Mouse (Mus musculus): Measurements from ENCODE around the gene Matn4. TPM values are rescaled to one million over a fixed set of nuclear protein-coding genes. Genes with fewer than 3 reads are reported as not detected.
A peak's percentile ranks its signal among the peaks of the same experiment; 100 is the strongest.
"Not testable (repeated sequence)": the region's sequence is repeated elsewhere in the genome, so short reads cannot be mapped to it uniquely, and the experiment has no call there.

Gene Matn4
- total RNA-seq, 2 experiments from 2014 or later, result 0.76 to 1.7 TPM

- no peak for DNase-seq (ENCODE audit: low spot score in 2 of 2)
Measured at GRCm38 (mm10) chr2:164377478-164378426, 27.2 kb downstream of the Matn4 start.

- no peak for DNase-seq (ENCODE audit: low spot score in 2 of 2)
Measured at GRCm38 (mm10) chr2:164373187-164373586, 31.8 kb downstream of the Matn4 start.

GRCm38 (mm10) chr2:164372408-164373053 is 32.4 kb downstream of the Matn4 start:
- DNase-seq (ENCODE audit: low spot score in 2 of 2), result no peak

- DNase-seq (ENCODE audit: low spot score in 2 of 2), result no peak
Measured at GRCm38 (mm10) chr2:164371371-164371770, 33.6 kb downstream of the Matn4 start.

DNA sequence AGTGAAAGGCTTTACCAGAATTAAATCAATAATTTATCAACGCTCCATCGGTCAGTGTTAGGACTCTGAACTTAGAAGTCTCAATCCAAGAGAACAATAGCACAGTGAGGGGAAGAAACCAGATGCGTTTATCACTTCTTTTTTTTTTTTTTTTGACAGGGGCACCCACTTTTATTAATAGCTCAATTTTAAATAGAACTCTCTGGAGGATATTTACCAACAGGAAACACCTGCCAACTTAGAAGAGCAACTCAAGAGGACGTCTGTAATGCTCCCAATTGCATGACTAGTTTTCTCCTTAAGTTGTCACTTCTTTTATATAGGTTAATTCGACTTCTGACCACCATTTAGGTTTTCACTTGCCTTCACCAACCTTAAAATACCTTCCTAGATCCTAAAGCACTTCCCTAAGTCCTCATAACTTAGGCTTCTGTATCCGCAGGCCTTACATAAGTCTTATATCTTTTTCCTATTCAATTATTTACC is 36.3 kb downstream of the Matn4 start:
- no peak for DNase-seq (ENCODE audit: low spot score in 2 of 2)

- DNase-seq (ENCODE audit: low spot score in 2 of 2), result no peak
Measured at GRCm38 (mm10) chr2:164366947-164367346, 38.0 kb downstream of the Matn4 start.

GRCm38 (mm10) chr2:164360974-164361657 is 43.8 kb downstream of the Matn4 start:
- no peak for DNase-seq (ENCODE audit: low spot score in 2 of 2)

DNA sequence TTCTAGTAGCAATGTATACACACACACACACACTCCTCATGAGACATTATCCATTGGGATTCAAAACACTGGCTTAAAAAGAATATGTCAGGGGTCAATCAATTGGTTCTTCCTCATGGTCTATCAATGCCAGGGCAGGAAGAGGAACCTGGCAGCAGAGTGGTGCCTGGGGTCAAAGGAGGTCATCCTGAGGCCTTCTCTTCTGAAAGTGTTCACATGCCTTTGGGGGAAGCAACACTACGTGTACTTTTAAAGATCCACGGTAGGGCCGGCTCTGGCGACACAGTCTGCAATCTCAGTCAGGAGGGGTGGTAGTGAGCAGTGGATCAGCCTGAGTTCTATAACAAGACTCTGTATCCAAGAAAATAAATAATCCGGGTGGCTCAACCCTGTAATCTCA is 45.3 kb downstream of the Matn4 start:
- no peak for DNase-seq (ENCODE audit: low spot score in 2 of 2)

- no peak for DNase-seq (ENCODE audit: low spot score in 2 of 2)
Measured at GRCm38 (mm10) chr2:164359031-164359430, 45.9 kb downstream of the Matn4 start.

GRCm38 (mm10) chr2:164358373-164358772 is 46.6 kb downstream of the Matn4 start:
- no peak for DNase-seq (ENCODE audit: low spot score in 2 of 2)

DNA sequence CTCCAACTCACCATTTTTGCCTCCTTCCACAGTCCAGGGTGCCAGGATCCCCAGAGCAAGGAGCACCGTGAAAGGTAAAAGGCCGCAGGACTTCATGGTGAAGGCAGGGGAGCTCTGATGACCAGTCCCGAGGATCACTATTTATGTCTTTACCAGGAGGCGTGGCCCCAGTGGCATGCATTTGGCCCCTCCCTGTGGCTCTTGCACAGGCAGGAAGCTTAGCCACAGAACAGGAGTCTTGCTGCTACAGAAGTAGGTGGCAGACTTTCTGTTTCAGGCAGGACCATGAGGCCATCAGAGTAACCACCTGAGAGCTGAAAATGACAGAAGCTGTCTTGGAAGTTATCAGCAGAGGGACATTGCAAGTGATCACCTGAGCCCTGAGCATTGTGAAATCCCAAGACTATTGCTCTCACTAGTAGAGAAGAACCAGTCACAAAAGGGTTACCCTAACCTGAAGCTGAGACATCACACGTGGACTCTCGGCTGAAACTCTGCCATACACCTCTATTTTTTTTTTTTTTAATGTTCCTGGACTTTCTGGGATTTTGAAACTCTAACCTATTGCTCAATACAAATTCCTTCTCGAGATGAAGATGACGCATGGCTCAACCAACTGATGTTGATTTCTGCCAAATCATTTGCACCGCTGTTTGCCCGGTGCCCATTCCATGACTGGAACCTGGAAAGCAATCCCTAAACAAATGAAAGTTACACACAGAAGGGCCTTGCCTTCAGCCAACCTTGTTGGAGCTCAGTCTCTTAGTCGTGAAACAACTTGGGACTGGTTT is 48.6 kb downstream of the Matn4 start:
- DNase-seq (ENCODE audit: low spot score in 2 of 2), result no peak

DNA sequence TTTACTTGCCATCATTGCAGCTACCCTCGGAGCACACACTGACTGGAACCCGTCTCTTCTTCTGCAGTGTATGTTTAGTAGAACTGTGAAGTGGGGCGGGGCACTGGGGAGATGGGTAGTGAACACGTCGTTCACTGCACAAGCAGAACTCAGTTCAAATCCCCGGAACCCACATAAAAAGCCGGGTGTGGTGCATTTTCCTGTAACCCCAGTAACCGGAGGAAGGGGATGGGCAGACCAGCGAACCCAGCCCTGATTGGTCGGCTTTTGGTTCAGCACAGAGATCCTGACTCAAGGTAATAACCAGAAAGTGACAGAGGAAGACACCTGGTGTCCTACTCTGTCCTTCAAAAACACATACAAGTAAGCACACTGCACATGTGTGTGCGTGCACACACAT is 51.6 kb downstream of the Matn4 start:
- no peak for DNase-seq (ENCODE audit: low spot score in 2 of 2)

- no peak for DNase-seq (ENCODE audit: low spot score in 2 of 2)
Measured at GRCm38 (mm10) chr2:164352697-164353096, 52.3 kb downstream of the Matn4 start.

GRCm38 (mm10) chr2:164348980-164349379 is 56.0 kb downstream of the Matn4 start:
- peak; percentile 24 to 30 for DNase-seq (ENCODE audit: low spot score in 2 of 2)

DNA sequence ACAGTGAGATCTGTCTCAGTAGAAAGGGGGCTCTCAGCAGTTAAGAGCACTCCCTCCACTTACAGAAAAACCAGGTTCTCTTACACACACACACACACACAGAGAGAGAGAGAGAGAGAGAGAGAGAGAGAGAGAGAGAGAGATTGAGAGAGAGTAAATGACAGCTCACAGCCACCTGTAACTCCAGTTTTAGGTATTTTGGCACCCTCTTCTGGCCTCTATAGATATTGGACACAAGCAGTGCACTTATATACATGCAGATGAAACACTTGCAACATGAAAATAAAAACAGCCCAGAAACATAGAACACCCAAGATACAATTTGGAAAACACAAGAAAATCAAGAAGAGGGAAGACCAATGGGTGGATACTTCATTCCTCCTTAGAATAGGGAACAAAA is 57.3 kb downstream of the Matn4 start:
- not testable (repeated sequence) for DNase-seq (ENCODE audit: low spot score in 2 of 2)

DNA sequence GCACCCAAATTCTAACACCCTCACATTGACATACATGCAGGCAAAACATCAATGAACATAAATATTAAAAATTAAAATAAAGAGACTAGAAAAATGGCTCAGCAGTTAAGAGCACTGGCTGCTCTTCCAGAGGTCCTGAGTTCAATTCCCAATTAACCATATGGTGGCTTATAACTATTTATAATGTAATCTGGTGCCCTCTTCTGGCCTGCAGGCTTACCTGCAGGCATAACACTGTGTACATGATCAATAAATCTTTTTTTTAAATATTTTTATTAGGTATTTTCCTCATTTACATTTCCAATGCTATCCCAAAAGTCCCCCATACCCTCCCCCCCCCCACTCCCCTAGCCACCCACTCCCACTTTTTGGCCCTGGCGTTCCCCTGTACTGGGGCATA is 61.2 kb downstream of the Matn4 start:
- not testable (repeated sequence) for DNase-seq (ENCODE audit: low spot score in 2 of 2)

Small RNAs within 50 kb of the gene (microRNA-seq; reads per million reads assigned to microRNA genes)
- 0 reads per million in 2 experiments for gene Mir7678 (ENCODE audit: borderline number of aligned reads in 2 of 2)

Other genes with a start within 250 kb of the Matn4 start
- not detected for gene Kcns1, start 234.0 kb downstream of the Matn4 start, total RNA-seq (2021)
- gene Wfdc5, start 222.4 kb downstream of the Matn4 start, total RNA-seq (2021), result not detected
- gene Wfdc12, start 214.6 kb downstream of the Matn4 start, total RNA-seq (2021), result under 1 TPM in 1 of 2 experiments, not detected in 1; 0.83 TPM
- gene Wfdc15a, start 205.0 kb downstream of the Matn4 start, total RNA-seq (2021), result not detected
- not detected for gene Wfdc15b, start 183.5 kb downstream of the Matn4 start, total RNA-seq (2021)
- gene Svs2, start 166.7 kb downstream of the Matn4 start, total RNA-seq (2021), result not detected
- gene Svs3b, start 148.5 kb downstream of the Matn4 start, total RNA-seq (2021), result not detected
- gene Svs4, start 126.7 kb downstream of the Matn4 start, total RNA-seq (2021), result not detected
- gene Svs3a, start 115.9 kb downstream of the Matn4 start, total RNA-seq (2021), result not detected
- gene Svs6, start 88.4 kb downstream of the Matn4 start, total RNA-seq (2021), result not detected
- 1 to 10 TPM; 1.6 to 3.7 TPM for gene Svs5, start 72.4 kb downstream of the Matn4 start, total RNA-seq (2021)
- 10 to 100 TPM; 21.8 to 45.7 TPM for gene Slpi, start 16.1 kb downstream of the Matn4 start, total RNA-seq (2021)
- not detected for gene Rbpjl, start 2.0 kb downstream of the Matn4 start, total RNA-seq (2021)
- gene Sdc4, start 38.7 kb upstream of the Matn4 start, total RNA-seq (2021), result 100 to 1,000 TPM; 133 to 150 TPM
- 10 to 100 TPM; 28.7 to 33.3 TPM for gene Sys1, start 51.8 kb upstream of the Matn4 start, total RNA-seq (2021)
- gene Gm20458, start 55.8 kb upstream of the Matn4 start, total RNA-seq (2021), result 1 to 10 TPM in 1 of 2 experiments, not detected in 1; 5.7 TPM
- gene Trp53tg5, start 68.6 kb upstream of the Matn4 start, total RNA-seq (2021), result not detected
- gene Dbndd2, start 80.9 kb upstream of the Matn4 start, total RNA-seq (2021), result 10 to 100 TPM in 1 of 2 experiments, 1 to 10 TPM in 1; 7.6 to 20.9 TPM
- gene Pigt, start 92.4 kb upstream of the Matn4 start, total RNA-seq (2021), result 10 to 100 TPM; 63.3 to 93.6 TPM
- gene Wfdc2, start 157.3 kb upstream of the Matn4 start, total RNA-seq (2021), result under 1 TPM in 1 of 2 experiments, not detected in 1; 0.74 TPM
- gene Spint3, start 168.3 kb upstream of the Matn4 start, total RNA-seq (2021), result not detected
- under 1 TPM; 0.38 to 0.40 TPM for gene Wfdc6a, start 180.3 kb upstream of the Matn4 start, total RNA-seq (2021)
- gene Eppin, start 188.4 kb upstream of the Matn4 start, total RNA-seq (2021), result not detected
- gene Wfdc6b, start 208.4 kb upstream of the Matn4 start, total RNA-seq (2021), result not detected
- gene Wfdc8, start 208.5 kb upstream of the Matn4 start, total RNA-seq (2021), result not detected
- not detected for gene Wfdc16, start 233.6 kb upstream of the Matn4 start, total RNA-seq (2021)